Mouse (Mus musculus) 416B (cell line): ENCODE data around the gene Zbtb34.
A peak's percentile ranks its signal among the peaks of the same experiment; 100 is the strongest.

ENCODE experiments used
- DNase-seq: peaks from one replicate; pipeline ENCODE4 v3.0.0; 2011; ENCODE audit warnings: low read depth

Zbtb34 gene

DNA sequence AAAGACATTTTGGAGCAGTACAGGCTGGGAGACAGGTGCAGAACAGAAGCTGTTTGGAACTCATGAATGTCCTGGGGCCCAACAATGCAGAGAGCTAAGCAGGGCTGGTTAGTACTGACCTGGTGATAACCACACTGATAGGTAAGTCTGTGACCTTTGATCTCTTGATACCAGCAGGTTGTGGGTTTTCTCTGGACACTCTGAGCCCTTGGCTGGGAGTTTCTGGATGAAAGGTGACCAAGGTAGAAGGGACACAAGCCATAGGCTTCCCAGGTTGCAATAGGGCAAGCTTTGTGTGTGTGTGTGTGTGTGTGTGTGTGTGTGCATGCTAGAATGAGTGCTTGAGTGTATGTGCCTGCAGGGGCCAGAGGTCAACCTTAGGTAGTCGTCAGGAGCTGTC, 15.7 kb upstream of the Zbtb34 start:
- no peak for DNase-seq

DNA sequence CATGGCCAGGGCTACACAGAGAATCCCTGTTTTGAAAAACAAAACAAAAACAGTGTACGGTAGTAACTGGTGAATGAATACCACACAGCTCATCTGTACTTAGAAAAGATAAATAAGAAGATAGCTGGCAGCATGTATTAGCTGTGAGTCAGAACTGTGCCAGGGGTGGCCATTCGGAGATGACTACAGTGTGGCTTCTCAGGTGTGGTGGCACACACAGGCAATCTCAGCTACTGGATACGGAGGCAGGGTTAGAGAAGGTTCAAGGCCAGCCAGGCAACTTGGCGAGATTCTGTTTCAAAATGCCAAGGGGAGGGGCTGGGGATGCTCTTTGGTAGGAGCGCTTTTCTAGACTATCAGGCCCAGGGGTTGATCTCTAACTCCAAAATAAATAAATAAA, 14.6 kb upstream of the Zbtb34 start:
- no peak for DNase-seq

DNA sequence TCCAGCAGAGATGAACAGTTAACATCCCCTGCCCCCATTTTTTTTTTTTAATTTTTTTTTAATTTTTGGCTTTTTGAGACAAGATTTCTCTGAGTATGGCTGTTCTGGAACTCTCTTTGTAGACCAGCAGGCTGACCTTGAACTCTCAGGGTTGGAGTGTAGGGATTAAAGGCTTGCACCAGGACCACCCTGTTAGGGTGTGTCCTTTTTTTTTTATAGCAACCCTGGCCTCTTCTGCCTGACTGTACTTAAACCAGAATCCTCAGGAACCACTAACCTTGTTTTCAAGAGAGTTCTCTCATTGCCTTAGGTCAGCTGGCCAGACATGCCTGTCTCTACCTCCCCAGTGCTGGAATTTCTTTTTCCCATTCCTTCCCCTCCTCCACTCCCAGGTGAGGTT, 13.7 kb upstream of the Zbtb34 start:
- DNase-seq: no peak

GRCm38 (mm10) chr2:33444358-33444757, 13.2 kb upstream of the Zbtb34 start:
- peak; percentile 59 for DNase-seq

DNA sequence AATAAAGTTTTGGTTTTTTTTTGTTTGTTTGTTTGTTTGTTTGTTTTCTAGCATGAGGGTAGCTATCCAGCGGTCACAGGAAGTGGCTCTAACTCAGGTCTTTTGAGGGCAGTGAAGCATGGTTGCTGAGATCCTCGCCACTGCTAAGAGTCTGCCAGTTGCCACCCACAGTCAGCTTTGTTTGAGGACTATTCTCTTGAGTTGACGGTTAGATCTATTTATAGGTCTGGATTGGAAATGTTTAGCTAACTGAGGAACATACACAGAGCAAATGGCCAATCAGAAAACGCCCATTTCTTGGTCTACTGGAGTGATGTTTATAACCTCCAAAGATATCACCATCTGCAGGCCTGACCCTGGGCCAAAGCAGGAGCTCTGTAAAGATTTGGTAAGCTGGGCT, 11.6 kb upstream of the Zbtb34 start:
- DNase-seq: no peak

DNA sequence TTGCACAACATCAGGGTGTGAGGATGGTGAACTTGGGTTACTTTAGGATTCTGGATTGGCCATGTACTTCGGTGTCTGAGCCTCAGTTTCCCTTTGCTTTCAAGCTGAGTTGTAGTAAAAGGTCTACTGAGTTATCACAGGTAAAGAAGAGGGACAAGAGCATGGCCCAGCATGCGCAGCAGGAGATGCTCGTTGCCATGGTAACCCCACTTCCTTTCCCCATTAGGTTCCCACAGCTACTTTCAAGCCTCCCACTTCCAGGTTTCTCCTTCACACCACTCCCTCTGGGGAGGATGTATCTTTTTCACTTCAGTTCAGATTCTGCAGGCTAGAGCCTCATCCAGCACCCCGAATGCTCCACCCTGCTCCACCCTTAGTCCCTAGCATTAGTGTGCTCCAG, 9.8 kb upstream of the Zbtb34 start:
- DNase-seq: no peak

GRCm38 (mm10) chr2:33439980-33440670, 9.0 kb upstream of the Zbtb34 start:
- DNase-seq: no peak

DNA sequence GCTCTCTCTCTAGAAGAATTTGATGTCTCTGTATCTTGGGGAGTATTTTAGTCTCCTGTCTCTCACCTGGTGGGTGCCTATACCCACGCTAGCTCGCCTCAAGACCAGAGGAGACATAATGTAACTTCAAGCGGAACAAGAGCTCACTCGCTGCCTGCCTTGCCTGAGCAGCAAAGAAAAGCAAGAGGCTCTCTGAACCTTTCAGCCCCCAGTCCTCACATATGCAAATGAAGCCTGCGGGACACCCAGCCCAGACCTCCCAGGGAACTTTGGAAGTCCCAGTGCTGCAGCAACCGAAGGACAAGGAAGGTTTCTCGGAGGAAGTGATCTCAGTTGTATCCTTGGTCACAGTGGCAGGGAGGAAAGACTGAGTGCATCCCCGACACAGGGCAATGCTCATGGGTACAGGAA, 8.4 kb upstream of the Zbtb34 start:
- no peak for DNase-seq

DNA sequence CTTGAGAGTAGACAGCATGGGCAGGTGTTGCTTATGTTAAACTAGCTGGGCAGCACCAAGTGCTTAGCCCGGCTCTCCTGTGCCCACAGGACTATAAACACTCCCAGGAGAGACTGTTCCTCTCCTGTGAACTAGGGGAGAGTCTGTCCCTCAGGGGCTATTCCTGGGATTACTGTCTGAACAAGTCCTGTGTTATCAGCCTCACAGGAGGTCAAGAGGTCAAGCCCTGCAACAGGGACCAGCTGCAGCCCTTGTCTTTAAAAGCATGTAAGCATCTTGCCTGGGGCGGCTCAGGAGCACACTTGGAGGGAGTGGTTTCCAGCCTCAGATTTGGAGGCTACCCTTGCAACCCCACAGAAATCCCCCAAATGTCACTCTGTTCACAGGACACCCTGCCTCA, 7.3 kb upstream of the Zbtb34 start:
- DNase-seq: no peak

DNA sequence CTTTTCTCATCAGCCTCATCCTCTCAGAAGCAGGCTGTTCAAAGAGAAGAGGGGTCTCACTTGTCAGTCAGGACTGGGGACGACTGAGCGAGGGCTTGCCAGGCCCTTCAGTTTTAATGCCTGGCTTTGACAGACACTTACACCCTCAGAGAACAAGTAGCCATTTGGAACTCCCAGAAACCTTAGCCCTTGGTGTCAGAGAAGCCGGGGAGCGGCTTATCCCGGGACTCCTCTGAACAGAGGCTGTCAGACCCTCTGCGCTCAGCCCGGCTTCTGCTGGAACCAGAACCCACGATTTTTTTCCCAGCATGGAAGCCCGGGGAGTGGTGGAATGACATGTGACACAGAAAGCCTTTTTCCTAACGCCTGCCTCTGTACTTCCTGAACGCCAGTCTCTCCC, 6.1 kb upstream of the Zbtb34 start:
- no peak for DNase-seq

- no peak for DNase-seq
Measured at GRCm38 (mm10) chr2:33436035-33436580, 5.0 kb upstream of the Zbtb34 start.

- no peak for DNase-seq
Measured at GRCm38 (mm10) chr2:33435036-33435650, 4.0 kb upstream of the Zbtb34 start.

DNA sequence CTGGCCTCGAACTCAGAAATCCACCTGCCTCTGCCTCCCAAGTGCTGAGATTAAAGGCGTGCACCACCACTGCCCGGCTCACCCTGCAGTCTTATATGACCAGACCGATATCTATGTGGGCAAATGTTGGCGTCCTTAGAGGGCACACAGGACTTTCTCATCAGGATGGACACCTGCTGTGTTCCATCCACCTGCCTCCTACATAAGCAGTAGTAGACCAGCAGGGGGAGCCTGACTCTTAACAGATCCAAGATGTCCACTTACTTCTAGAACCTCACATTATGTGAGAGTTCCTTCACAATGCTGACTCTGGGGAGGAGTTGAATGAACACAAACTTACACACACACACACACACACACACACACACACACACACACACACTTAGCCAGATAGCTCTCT, 1.8 kb upstream of the Zbtb34 start:
- peak; percentile 86 for DNase-seq

GRCm38 (mm10) chr2:33430081-33430770, 898 bp downstream of the Zbtb34 start:
- DNase-seq: peak; percentile 70

GRCm38 (mm10) chr2:33429339-33429738, 1.8 kb downstream of the Zbtb34 start:
- DNase-seq: peak; percentile 78

DNA sequence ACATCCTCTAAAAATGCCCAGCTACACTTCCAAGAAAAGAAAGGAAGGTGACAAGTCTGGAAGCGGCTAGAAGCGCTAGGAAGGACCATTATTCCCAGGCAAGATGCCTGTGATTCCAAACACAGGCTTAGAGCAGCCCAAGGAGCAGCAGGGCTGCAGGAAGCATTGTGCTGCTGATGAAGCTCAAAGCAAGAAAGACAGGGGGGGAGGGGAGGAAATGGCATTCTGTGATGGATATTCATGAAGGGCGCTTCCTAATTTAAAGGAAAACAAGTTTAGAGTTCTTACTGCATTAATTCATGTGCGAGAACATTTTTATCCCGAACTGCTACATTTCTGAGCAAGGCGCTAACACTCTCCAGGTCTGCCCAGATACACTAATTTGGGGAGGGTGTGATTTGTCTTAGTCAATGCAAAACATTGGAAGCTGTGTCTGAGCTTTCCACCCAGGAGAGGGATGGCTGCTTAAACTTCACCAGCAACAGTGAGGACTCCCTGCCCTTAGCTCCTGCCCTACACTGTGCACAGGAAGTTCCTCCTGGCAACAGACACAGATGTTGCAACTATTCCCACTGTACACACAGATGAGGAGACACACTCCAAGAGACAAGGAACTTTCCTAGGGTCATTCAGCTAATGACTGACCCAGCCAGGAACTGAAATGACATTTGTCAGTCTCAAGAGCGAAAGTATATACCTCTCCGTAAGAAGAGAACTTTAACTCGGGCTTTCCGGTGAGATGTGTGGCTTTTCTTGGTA, 4.3 kb downstream of the Zbtb34 start:
- no peak for DNase-seq

GRCm38 (mm10) chr2:33417454-33417853, 13.7 kb downstream of the Zbtb34 start:
- DNase-seq: no peak

DNA sequence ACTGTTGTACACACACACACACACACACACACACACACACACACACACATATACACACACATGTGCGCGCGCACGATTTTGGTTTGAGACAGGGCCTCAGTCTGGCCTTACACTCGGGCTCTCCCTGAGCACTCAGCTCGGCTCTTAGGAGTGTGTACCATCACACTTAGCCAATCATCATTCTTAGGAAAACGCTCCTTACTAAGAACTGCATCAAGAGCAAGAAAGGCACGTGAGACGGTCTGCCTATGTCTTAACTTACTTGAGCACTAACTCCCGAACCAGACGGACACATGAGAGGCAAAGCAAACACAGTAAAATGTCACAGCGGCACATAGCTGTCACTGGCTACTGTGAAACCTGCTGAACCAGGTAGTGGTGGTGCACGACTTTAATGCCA, 17.1 kb downstream of the Zbtb34 start:
- DNase-seq: no peak

GRCm38 (mm10) chr2:33412111-33412510, 19.0 kb downstream of the Zbtb34 start:
- DNase-seq: no peak

- DNase-seq: peak; percentile 88
Measured at GRCm38 (mm10) chr2:33403511-33404003, 27.6 kb downstream of the Zbtb34 start.

- DNase-seq: no peak
Measured at GRCm38 (mm10) chr2:33402638-33403037, 28.5 kb downstream of the Zbtb34 start.

DNA sequence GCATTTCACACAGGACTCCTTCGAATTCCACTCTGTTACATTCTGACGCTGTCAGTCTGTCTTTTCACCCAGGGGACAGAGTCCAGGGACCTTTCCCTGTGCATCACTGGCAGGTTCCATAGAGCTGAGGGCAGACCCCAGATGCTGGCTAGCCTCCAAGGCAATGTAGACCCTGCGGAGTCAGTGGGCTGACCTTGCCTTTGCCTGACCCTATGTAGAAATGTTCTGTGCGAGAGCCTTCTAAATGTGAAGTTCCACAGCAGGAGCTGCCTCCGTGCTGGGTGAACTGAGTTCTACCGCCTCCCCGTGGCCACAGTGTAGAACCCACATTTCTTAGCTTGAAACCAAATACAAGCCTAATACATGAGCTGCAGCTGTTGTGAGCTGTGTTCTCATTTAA, 28.9 kb downstream of the Zbtb34 start:
- peak; percentile 78 for DNase-seq
